Mouse (Mus musculus) thymus, postnatal 10 days (tissue): Measurements from ENCODE around the gene Cdk2ap1.
A peak's percentile ranks its signal among the peaks of the same experiment; 100 is the strongest.
"Not testable (repeated sequence)": the region's sequence is repeated elsewhere in the genome, so short reads cannot be mapped to it uniquely, and the experiment has no call there.

Experiments
- DNase-seq, 2 experiments: peaks; one replicate each; pipeline ENCODE4 v3.0.0; 2021; ENCODE audit warnings: low spot score in 2 of 2

Cdk2ap1 gene

DNA sequence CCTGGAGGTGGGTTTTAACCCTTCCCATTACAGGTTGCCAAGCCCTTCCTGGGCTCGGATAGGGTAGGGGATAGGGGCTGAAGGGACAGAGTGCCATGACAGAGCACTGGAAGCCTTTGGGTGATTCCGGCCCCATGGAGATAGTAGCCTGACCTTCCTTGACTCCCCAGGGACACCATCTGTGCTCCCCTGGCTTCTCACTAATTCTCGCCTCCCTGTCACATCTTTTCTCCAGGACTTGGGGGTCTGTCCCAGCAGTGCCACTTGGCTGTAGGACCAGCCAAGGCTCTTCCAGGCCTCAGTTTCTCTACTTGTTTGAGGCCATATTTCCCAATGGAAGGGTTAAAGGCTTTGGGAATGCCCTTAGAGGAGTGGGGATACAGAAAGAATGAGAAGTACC lies 11.3 kb downstream of the Cdk2ap1 start:
- DNase-seq, result no peak

GRCm38 (mm10) chr5:124351111-124351560 lies 11.7 kb downstream of the Cdk2ap1 start:
- no peak for DNase-seq

GRCm38 (mm10) chr5:124350350-124350749 lies 12.5 kb downstream of the Cdk2ap1 start:
- DNase-seq, result no peak

DNA sequence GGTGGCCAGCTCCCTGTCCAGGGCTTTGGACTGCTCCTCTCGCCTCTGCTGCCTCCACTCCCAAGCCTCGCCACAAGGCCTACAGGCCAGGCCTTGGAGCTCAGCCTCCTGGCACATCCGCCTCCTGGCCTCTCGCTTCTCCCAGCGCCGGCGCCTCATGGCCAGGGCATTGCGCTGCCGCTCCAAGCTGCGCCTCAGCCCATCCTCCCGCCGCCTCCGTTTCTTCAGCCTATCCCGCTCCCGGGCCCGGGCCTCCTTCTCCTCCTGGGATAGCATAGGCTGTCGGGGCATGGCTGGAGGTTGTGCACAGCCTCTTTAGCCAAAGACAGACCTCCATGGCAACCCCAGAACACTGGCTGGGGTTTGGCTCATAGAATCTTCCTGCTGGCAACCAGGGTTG lies 13.7 kb downstream of the Cdk2ap1 start:
- no peak for DNase-seq

- DNase-seq, result no peak
Measured at GRCm38 (mm10) chr5:124342897-124343296, 20.0 kb downstream of the Cdk2ap1 start.

- peak in 1 of 2 experiments; percentile 34 for DNase-seq
Measured at GRCm38 (mm10) chr5:124341753-124342339, 21.0 kb downstream of the Cdk2ap1 start.

- DNase-seq, result no peak
Measured at GRCm38 (mm10) chr5:124338791-124339190, 24.1 kb downstream of the Cdk2ap1 start.

DNA sequence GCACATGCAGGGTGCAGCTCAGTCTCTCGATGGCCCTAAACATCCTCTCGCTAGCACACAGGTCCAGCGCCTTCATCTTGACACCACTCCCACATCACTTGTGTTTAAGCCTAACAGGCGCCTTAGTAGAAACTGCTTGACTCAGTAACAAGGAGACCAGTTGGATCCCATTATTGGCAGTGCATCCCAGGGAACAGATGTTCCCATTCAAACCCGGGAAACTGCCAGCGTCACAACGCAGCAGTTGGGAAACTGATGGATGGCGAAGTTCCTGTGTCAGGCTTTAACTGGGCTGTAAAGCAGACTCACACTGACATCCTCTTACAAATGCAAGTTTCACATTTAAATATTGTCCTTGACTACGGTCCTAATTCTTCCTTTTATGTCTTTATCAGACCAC lies 25.0 kb downstream of the Cdk2ap1 start:
- no peak for DNase-seq

DNA sequence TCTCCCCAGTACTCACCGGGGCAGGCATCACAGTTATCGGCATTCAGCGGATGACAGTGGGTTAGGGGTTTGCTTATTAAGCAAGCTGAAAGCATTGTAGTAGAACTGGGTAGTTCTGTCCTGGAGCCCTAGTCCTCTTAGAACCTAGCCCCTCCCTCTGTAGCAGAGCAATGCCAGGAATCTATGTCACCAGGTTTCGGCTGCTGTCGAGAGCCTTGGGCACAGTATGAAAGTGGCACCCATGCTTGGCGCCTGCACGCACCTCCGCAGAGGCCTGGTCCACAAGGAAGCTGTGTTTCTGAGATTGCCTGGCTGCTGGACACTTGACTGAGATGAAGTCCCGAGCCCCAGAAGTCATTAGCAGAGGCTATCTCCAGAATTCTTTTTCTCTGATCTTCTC lies 25.8 kb downstream of the Cdk2ap1 start:
- no peak for DNase-seq

- DNase-seq, result no peak
Measured at GRCm38 (mm10) chr5:124334392-124334791, 28.5 kb downstream of the Cdk2ap1 start.

DNA sequence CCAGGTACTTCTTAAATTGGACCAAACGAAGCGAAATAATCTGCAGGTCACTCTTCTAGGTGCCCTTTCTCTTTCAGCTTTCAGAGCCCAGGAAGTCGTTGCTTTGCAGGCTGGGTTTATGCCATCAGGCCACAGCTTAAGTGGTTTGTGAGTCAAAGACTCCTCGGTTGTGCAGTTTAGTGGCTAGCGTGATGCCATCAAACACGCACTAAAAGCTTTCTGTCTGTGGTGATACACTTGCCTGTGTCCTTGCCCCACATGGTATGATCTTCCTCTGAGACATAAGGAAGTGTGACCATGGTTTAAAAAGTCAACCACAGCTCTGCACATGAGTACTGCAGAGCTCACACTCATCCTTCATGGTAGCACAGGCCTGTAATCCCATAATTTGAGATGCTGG lies 32.8 kb downstream of the Cdk2ap1 start:
- no peak for DNase-seq

DNA sequence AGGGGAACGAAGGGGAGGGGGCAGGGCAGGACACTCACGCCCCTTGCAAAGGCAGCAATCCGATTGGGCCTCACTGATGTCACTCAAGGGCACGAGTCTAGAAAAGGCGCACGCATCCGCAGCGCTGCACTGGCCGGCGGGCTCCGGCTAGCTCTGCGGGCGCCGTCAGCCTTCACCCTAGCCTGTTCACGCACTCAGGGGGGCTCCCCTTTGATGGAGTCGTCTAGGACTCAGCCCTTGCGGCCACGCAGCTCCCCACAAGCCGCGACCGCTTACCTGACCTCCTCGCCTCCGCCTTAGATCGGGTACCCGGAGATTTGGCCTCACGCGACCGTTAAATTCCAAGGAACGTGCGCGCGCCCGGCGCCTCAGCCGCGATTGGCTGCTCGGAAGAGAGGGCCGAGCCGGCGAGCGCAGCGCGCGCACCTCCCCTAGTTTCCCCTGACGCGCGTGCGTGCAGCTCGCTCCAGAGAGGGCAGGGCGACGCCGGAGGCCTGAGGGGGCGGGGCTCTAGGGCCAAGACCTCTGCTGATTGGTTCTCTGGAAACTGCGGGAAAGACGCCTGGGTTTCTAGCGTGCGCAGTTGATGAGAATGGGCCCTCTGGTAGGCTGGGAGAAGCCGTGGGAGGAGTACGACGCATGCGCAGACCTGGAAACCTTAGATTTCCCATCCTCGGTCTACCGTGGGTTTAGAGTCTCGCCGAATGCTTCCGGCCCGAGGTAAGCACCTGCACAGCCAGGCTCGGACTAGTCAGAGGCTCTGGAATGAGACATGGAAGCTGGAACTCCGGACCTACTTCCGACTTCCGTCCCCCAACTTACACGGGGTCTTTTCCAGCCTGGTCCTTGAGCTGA lies 35.1 kb downstream of the Cdk2ap1 start, which contains the start of the genes Mphosph9 and 2810006K23Rik:
Mphosph9 (minus strand) TSS at position 463 of the 855 bp plus-strand sequence.
2810006K23Rik (plus strand) TSS at position 580 of the 855 bp plus-strand sequence.
- peak; percentile 99 to 100 for DNase-seq

GRCm38 (mm10) chr5:124326829-124327228 lies 36.1 kb downstream of the Cdk2ap1 start:
- no peak for DNase-seq

GRCm38 (mm10) chr5:124317648-124318047 lies 45.2 kb downstream of the Cdk2ap1 start:
- no peak for DNase-seq

DNA sequence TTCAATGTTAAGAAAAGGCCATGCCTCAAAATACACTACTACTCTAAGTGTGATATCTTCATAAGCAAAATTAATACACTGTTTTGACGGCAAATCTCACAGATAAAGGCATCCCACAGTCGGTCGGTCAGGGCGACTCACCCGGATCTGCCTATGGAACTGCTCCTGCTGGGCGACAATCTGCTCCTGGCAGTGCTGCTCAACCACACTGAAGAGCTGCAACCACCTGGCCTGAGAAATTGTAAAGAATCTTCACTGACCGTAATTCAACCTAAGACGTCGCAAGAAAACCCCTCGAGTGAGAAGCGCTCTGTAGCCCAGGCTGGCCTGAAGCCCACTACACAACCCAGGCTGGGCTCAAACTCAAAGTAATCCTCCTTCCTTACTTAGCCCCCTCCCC lies 46.9 kb downstream of the Cdk2ap1 start:
- no peak for DNase-seq

DNA sequence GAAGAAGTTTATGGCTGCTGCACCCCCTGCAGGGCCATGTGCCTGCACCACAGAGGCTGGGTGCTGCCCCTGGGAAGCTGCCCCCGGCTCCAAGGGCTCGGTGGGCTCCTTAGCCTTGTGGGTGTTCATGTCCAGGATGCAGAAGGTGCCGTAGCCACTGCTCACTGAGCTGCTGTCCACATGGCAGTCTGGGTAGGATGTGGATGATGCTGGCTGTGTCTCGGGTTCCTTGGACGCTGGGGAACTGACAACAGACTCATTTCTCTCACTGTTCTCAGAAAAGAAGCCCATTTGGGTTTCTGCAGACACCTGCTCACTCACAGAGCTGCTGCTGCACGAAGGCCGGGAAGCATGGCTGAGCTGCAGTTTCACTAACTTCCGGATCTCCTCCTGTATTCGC lies 47.4 kb downstream of the Cdk2ap1 start:
- DNase-seq, result no peak

DNA sequence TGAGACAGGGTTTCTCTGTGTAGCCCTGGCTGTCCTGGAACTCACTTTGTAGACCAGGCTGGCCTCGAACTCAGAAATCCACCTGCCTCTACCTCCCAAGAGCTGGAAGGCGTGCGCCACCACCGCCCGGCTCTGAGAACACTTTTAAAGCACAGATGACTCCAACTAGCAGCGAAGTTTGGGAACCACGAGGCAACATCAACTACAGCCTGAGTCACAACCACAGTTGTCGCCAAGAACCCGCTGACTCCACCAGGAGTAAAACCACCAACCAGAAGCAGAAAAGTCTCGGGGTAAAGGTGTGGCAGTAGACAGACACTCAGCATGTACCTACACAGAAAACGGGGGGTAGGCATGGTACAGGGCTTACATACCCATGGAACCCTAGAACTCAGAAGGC lies 52.8 kb downstream of the Cdk2ap1 start:
- DNase-seq, result no peak

DNA sequence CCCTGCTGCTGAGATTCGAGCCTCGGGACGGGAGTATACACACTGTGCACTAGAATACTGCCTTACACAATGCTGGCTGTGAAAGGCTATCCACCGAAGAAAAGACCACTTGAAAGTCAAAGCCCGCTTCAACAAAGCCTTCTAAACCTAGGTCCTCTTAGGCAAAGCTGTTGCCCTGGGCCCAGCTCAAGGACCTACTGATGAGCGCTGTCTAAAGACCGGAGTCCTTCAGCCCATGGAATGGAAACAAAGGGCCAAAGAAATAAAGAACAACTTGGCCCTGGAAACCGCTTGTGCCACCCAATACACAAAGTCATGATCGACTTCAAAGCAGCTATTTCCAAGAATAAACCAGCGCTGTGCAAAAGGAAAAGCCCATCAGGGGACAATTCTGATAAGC lies 53.7 kb downstream of the Cdk2ap1 start:
- DNase-seq, result no peak

GRCm38 (mm10) chr5:124302853-124303252 lies 60.0 kb downstream of the Cdk2ap1 start:
- not testable (repeated sequence) for DNase-seq

DNA sequence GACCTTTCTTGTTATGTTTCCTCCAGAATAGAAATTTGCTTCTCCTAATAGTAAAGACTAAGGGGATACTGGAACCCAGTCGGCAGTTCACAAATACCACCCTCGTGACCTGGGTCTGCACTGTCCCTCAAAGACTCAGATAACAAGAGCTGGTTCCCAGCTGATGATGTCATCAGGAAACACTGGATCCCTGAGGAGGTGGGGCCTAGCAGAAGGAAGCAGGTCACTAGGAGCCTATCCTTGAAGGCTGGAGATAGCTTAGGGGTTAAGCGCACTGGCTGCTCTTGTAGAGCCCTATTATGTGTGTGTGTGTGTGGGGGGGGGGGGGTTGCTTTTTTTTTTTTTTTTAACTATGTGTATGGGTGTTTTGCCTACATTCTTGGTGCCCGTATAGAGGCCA lies 62.8 kb downstream of the Cdk2ap1 start:
- no peak for DNase-seq

DNA sequence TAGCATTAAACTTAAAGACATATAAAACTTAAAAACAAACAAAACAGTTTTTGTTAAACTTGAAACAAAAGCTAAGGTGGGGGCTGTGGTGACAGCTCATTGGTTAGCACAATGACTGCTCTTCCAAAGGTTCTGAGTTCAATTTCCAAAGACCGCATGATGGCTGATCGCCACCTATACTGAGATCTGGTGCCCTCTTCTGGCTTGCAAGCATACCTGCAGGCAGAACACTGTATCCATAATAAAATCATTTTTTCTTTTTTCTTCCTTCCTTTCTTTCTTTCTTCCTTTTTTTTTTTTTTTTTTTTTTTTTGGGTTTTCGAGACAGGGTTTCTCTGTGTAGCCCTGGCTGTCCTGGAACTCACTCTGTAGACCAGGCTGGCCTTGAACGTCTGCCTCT lies 63.6 kb downstream of the Cdk2ap1 start:
- DNase-seq, result peak in 1 of 2 experiments; percentile 41

- DNase-seq, result no peak
Measured at GRCm38 (mm10) chr5:124296475-124296874, 66.4 kb downstream of the Cdk2ap1 start.
